Mouse (Mus musculus) heart, embryonic 15.5 days (tissue): ENCODE results near the gene Card11. TPM values are rescaled to one million over a fixed set of nuclear protein-coding genes. Genes with fewer than 3 reads are reported as not detected.

Source experiments
- ATAC-seq: fragments of 200-750 bp; cut with Nextera tagmentation; replicated peaks from 2 replicates; pipeline ENCODE4 v1.8.0; 2017; ENCODE audit warnings: low read depth, moderate TSS enrichment; ENCODE audit not compliant: insufficient number of reproducible peaks, insufficient read depth, low FRiP score
- H3K27ac ChIP-seq: fragments of 300-500 bp; sonication (generic); 2 replicates; pipeline ENCODE4 v1.5.1; 2015; ENCODE audit warnings: mild to moderate bottlenecking, inconsistent platforms
- H3K27me3 ChIP-seq: fragments of 300-500 bp; sonication (generic); 2 replicates; pipeline ENCODE4 v1.6.1; 2015; ENCODE audit warnings: inconsistent platforms
- H3K36me3 ChIP-seq: fragments of 300-500 bp; sonication (generic); 2 replicates; pipeline ENCODE4 v1.6.1; 2015; ENCODE audit warnings: mild to moderate bottlenecking, inconsistent platforms
- H3K4me1 ChIP-seq: fragments of 300-500 bp; sonication (generic); replicated peaks from 2 replicates; pipeline ENCODE4 v1.6.1; 2015; ENCODE audit warnings: inconsistent platforms
- H3K4me2 ChIP-seq: fragments of 300-500 bp; sonication (generic); 2 replicates; pipeline ENCODE4 v1.6.1; 2015; ENCODE audit warnings: inconsistent platforms, mild to moderate bottlenecking, moderate library complexity
- H3K4me3 ChIP-seq: fragments of 300-500 bp; sonication (generic); 2 replicates; pipeline ENCODE4 v1.5.1; 2015; ENCODE audit warnings: mild to moderate bottlenecking, inconsistent platforms
- H3K9ac ChIP-seq: fragments of 300-500 bp; sonication (generic); 2 replicates; pipeline ENCODE4 v1.6.1; 2015; ENCODE audit warnings: mild to moderate bottlenecking, inconsistent platforms
- H3K9me3 ChIP-seq: fragments of 300-500 bp; sonication (generic); replicated peaks from 2 replicates; pipeline ENCODE4 v1.6.1; 2016; ENCODE audit warnings: inconsistent platforms
- WGBS: fragments of 180-500 bp; shearing (Covaris S2); methylation state at CpG from one replicate; pipeline ENCODE4 v1.1.7; 2015; ENCODE audit warnings: mixed read lengths; 5-methylcytosine and 5-hydroxymethylcytosine counted together
- polyA plus RNA-seq: library from polyadenylated mRNA; unstranded; fragments of >200 nt; fragmentation: Nextera tagmentation; extraction: Ambion mirVana; gene quantifications from 2 replicates; pipeline ENCODE4 v1.2.1, GENCODE M21; 2015

Gene Card11
- polyA plus RNA-seq, 1 experiment from 2014 or later = 0.29 TPM

GRCm38 (mm10) chr5:140992093-140993070 lies 8.0 kb downstream of the Card11 start:
- Histone ChIP-seq H3K4me1 (no peaks in the 10 kb centered on the region), H3K36me3 (no peaks in the 10 kb centered on the region), H3K4me3 (no peak overlapping the region), H3K9me3 (no peaks in the 10 kb centered on the region), H3K4me2 (no peak overlapping the region), H3K27ac (no peak overlapping the region), H3K9ac (no peak overlapping the region), H3K27me3 (no peaks in the 10 kb centered on the region)
- ATAC-seq = no peak
- WGBS = 62% methylated on average over 11 of the region's 11 CpGs

- no peaks in the 10 kb centered on the region for H3K9me3 ChIP-seq
- H3K9ac ChIP-seq = no peak overlapping the region
- H3K4me1 ChIP-seq = peaks cover 3% of the 10 kb centered on the region; the same call in 1 of the 2 replicates
- no peaks in the 10 kb centered on the region for H3K36me3 ChIP-seq
- H3K4me3 ChIP-seq = no peak overlapping the region
- H3K27ac ChIP-seq = no peak overlapping the region
- no peak overlapping the region for H3K4me2 ChIP-seq
- no peak for ATAC-seq
- no peaks in the 10 kb centered on the region for H3K27me3 ChIP-seq
- 81% methylated on average over 9 of the region's 9 CpGs for WGBS
Observed at GRCm38 (mm10) chr5:140985311-140986050, 14.9 kb downstream of the Card11 start.

GRCm38 (mm10) chr5:140981370-140981805 lies 19.0 kb downstream of the Card11 start:
- H3K36me3 ChIP-seq = no peaks in the 10 kb centered on the region
- no peak for ATAC-seq
- no peaks in the 10 kb centered on the region for H3K27me3 ChIP-seq
- H3K9ac ChIP-seq = no peak overlapping the region
- 38% methylated on average over 6 of the region's 6 CpGs for WGBS
- H3K4me2 ChIP-seq = no peak overlapping the region
- no peaks in the 10 kb centered on the region for H3K9me3 ChIP-seq
- H3K4me3 ChIP-seq = no peak overlapping the region
- peaks cover 3% of the 10 kb centered on the region; the same call in 1 of the 2 replicates for H3K4me1 ChIP-seq
- no peak overlapping the region for H3K27ac ChIP-seq

GRCm38 (mm10) chr5:140980783-140981182 lies 19.6 kb downstream of the Card11 start:
- H3K36me3 ChIP-seq = no peaks in the 10 kb centered on the region
- WGBS = 66% methylated on average over 5 of the region's 5 CpGs

GRCm38 (mm10) chr5:140980051-140980450 lies 20.3 kb downstream of the Card11 start:
- H3K27me3 ChIP-seq = no peaks in the 10 kb centered on the region
- H3K36me3 ChIP-seq = no peaks in the 10 kb centered on the region
- WGBS = 87% methylated on average over 2 of the region's 2 CpGs
- H3K9me3 ChIP-seq = no peaks in the 10 kb centered on the region
- no peak overlapping the region for H3K4me3 ChIP-seq
- H3K9ac ChIP-seq = no peak overlapping the region
- H3K27ac ChIP-seq = no peak overlapping the region
- peaks cover 3% of the 10 kb centered on the region; the same call in 1 of the 2 replicates for H3K4me1 ChIP-seq
- no peak for ATAC-seq
- no peak overlapping the region for H3K4me2 ChIP-seq

More at GRCm38 (mm10) chr5:140980783-140981182, 19.6 kb downstream of the Card11 start:
- Histone ChIP-seq H3K9ac (no peak overlapping the region), H3K4me2 (no peak overlapping the region), H3K4me3 (no peak overlapping the region), H3K27me3 (no peaks in the 10 kb centered on the region), H3K9me3 (no peaks in the 10 kb centered on the region), H3K4me1 (peaks cover 3% of the 10 kb centered on the region; the same call in 1 of the 2 replicates), H3K27ac (no peak overlapping the region)
- ATAC-seq = no peak

GRCm38 (mm10) chr5:140962945-140963344 lies 37.4 kb downstream of the Card11 start:
- Histone ChIP-seq H3K36me3 (no peaks in the 10 kb centered on the region), H3K9ac (no peak overlapping the region), H3K9me3 (no peaks in the 10 kb centered on the region), H3K27ac (no peak overlapping the region), H3K27me3 (no peaks in the 10 kb centered on the region), H3K4me3 (no peak overlapping the region), H3K4me1 (no peaks in the 10 kb centered on the region), H3K4me2 (no peak overlapping the region)
- 35% methylated on average over 9 of the region's 9 CpGs for WGBS
- no peak for ATAC-seq

GRCm38 (mm10) chr5:140960732-140961131 lies 39.6 kb downstream of the Card11 start:
- Histone ChIP-seq H3K4me2 (no peak overlapping the region), H3K27me3 (no peaks in the 10 kb centered on the region), H3K9ac (no peak overlapping the region), H3K4me3 (no peak overlapping the region), H3K36me3 (no peaks in the 10 kb centered on the region), H3K27ac (no peak overlapping the region), H3K4me1 (no peaks in the 10 kb centered on the region), H3K9me3 (no peaks in the 10 kb centered on the region)
- no peak for ATAC-seq
- WGBS = 77% methylated on average over 6 of the region's 6 CpGs

GRCm38 (mm10) chr5:140959160-140959559 lies 41.2 kb downstream of the Card11 start:
- Histone ChIP-seq H3K27ac (no peak overlapping the region), H3K4me2 (no peak overlapping the region), H3K27me3 (no peaks in the 10 kb centered on the region), H3K9me3 (no peaks in the 10 kb centered on the region), H3K4me3 (no peak overlapping the region), H3K36me3 (no peaks in the 10 kb centered on the region), H3K9ac (no peak overlapping the region), H3K4me1 (no peaks in the 10 kb centered on the region)
- 62% methylated on average over 6 of the region's 6 CpGs for WGBS
- ATAC-seq = no peak

GRCm38 (mm10) chr5:140957106-140957505 lies 43.3 kb downstream of the Card11 start:
- no peaks in the 10 kb centered on the region for H3K27me3 ChIP-seq
- WGBS = 80% methylated on average over 4 of the region's 4 CpGs
- H3K36me3 ChIP-seq = no peaks in the 10 kb centered on the region
- H3K4me3 ChIP-seq = no peak overlapping the region
- no peaks in the 10 kb centered on the region for H3K4me1 ChIP-seq
- ATAC-seq = no peak
- H3K9ac ChIP-seq = no peak overlapping the region
- H3K9me3 ChIP-seq = no peaks in the 10 kb centered on the region
- H3K4me2 ChIP-seq = no peak overlapping the region
- H3K27ac ChIP-seq = no peak overlapping the region

GRCm38 (mm10) chr5:140955666-140956065 lies 44.7 kb downstream of the Card11 start:
- H3K4me1 ChIP-seq = no peaks in the 10 kb centered on the region
- no peak overlapping the region for H3K4me2 ChIP-seq
- no peaks in the 10 kb centered on the region for H3K36me3 ChIP-seq
- no peak overlapping the region for H3K4me3 ChIP-seq
- H3K27ac ChIP-seq = no peak overlapping the region
- H3K27me3 ChIP-seq = no peaks in the 10 kb centered on the region
- H3K9me3 ChIP-seq = no peaks in the 10 kb centered on the region
- WGBS = 89% methylated on average over 1 of the region's 1 CpGs
- ATAC-seq = no peak
- H3K9ac ChIP-seq = no peak overlapping the region

GRCm38 (mm10) chr5:140951801-140952200 lies 48.6 kb downstream of the Card11 start:
- Histone ChIP-seq H3K9ac (no peak overlapping the region), H3K27me3 (no peaks in the 10 kb centered on the region), H3K4me1 (peaks cover 13% of the 10 kb centered on the region), H3K27ac (no peak overlapping the region), H3K4me2 (no peak overlapping the region), H3K36me3 (no peaks in the 10 kb centered on the region), H3K4me3 (no peak overlapping the region), H3K9me3 (no peaks in the 10 kb centered on the region)
- no peak for ATAC-seq
- WGBS = 81% methylated on average over 5 of the region's 5 CpGs
